Mouse (Mus musculus) gastrocnemius, postnatal 10 days (tissue): ENCODE results near the gene Ppara. TPM values are rescaled to one million over a fixed set of nuclear protein-coding genes. Genes with fewer than 3 reads are reported as not detected.
A peak's percentile ranks its signal among the peaks of the same experiment; 100 is the strongest.

Source experiments
- DNase-seq: peaks from one replicate; pipeline ENCODE4 v3.0.0; 2021; ENCODE audit warnings: mixed read lengths
- total RNA-seq, 2 experiments: library from RNA; stranded (reverse); gene quantifications; 2 replicates each; pipeline ENCODE4 v1.2.3; 2021

The Ppara gene
- total RNA-seq, 2 experiments from 2014 or later: 5.0 to 6.5 TPM

- no peak for DNase-seq
Measured at GRCm38 (mm10) chr15:85728224-85728623, 6.6 kb upstream of the Ppara start.

DNA sequence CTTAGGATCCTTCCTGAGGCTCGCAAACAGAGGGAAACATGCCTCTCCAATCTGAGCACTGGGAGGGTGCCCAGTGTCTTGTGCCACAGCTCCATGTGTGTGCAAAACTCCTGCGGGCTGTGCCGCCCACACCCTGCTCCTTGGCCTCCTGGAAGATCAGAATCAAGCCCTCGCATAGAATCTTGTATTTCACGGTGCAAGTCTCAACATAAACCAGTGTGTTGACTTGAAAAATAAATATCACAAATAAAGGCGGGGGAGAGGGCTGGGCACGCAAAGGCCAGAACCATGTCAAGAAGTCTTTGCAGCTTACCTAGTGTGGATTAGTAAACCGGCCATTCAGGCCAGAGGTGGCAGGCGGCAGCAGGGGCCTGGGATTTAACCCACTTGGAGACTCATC, 5.5 kb upstream of the Ppara start:
- no peak for DNase-seq

GRCm38 (mm10) chr15:85730027-85730426, 4.8 kb upstream of the Ppara start:
- no peak for DNase-seq

- no peak for DNase-seq
Measured at GRCm38 (mm10) chr15:85731885-85732603, 2.7 kb upstream of the Ppara start.

DNA sequence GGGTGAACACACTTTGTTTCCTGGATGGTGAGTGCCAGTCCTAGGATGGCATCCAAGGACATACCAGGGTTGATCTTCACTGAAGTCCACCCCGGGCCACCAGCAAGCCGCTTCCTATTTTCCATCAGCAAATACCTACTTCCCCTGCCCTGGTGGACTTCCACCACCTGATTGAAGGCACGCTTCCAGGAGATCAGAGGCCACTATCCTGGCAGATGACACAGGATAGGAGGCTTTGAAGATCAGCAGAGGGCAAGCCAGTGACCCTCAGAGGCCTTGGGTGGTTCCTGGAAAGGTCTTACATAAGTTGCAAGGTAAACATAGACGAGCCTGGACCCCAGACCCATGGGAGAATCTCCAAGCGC, 2.2 kb upstream of the Ppara start:
- no peak for DNase-seq

GRCm38 (mm10) chr15:85733686-85734085, 1.1 kb upstream of the Ppara start:
- DNase-seq: no peak

GRCm38 (mm10) chr15:85734148-85734547, 635 bp upstream of the Ppara start:
- DNase-seq: no peak

DNA sequence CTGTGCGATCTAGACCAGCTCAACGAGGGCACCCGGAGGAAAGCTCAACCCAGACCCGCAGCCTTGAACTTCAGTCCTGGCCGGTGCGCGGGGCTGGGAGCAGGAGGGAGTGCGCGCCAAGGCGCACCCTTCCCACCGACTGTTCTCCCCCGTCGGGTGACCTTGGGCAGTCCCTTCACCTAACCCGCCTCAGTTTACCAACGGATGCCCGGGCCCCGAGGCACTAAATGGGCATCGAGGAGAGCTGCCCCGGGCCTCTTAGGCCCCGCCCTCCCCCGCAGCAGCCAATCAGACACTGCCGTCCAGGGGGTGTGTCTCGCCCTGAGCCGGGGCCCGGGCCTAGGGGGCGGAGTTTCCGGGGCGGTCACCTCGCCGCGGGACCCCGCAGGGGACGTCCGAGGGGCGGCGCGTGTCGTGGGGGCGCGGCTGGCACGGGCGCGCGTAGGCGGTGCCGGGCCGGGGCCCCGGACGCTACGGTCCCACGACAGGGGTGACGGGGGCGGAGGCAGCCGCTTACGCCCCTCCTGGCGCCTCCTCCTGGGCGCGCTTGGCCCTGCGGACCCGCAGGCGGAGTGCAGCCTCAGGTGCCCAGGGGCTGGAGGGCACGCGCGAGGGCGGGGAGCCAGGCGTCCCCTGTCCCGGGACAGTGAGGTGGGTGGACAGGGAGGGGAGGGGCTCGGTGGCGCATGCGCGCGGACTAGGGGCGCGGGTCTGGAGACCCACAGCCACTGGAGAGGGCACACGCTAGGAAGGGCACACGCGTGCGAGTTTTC, 466 bp downstream of the Ppara start:
- peak; percentile 93 for DNase-seq

DNA sequence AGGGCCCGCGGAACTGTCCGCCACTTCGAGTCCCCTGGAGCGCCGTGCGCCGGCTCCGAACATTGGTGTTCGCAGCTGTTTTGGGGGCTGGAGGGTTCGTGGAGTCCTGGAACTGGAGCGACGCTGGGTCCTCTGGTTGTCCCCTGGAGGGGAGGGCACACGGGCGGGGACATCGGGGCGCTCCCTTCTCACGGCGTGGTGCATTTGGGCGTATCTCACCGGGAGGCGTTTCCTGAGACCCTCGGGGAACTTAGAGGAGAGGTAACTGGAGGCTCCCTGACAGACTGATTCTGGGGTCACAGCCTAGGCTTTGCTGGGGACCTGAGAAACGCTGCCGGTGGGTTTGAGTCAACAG, 1.0 kb downstream of the Ppara start:
- DNase-seq: no peak

GRCm38 (mm10) chr15:85736506-85736905, 1.7 kb downstream of the Ppara start:
- no peak for DNase-seq

DNA sequence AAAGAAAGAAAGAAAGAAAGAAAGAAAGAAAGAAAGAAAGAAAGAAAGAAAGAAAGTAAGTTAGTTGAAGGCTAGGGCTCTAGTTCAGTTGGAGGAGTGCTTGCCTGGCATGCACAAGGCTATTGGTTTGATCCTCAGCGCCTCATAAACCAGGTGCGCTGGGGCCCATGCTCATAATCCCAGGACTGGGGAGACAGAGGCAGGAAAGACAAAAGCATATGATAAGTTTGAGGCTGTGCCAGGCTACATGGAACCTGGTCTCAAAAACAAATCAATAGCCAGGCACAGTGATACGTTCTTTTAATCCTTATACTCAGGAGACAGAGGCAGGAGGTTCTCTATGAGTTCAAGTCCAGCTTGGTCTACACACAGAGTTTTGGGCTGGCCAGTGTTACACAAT, 3.6 kb downstream of the Ppara start:
- DNase-seq: no peak

DNA sequence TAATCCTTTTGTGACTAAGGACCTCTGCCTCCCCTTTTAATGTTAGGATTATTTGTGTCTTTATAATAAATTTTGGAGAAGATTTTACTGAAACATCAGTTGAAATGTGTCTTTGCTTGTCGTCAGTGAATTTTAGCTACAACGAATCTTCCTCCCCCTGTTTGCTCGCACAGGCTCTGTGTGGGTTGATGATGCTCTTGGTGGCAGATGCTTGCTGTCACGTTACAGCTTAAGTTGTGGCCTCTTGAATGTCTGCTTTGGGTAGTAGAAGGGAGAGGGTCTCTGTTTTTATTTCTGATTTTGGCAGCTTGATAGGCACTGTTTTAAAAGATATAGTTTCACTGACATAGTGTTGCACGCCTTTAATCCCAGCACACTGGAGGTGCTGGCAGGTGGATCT, 4.2 kb downstream of the Ppara start:
- no peak for DNase-seq

DNA sequence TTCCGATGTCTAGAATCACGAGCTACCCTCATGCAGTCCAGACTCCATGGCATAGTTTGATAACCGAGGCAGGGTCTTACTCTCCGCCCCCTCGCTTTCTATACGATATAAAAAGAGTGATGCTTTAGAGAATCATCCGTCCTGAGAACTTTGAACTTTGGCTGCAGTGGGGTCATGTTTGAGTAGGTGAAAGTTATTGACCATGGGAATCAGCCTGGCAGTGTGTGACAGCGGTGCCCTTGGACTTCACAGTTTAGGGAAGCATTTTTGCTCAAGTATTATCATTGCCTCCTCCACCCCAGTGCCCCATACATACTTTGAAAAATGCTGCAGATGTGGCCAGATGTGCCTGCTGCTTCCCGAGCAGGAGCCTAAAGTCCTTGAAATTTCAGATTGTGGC, 7.8 kb downstream of the Ppara start:
- DNase-seq: no peak

DNA sequence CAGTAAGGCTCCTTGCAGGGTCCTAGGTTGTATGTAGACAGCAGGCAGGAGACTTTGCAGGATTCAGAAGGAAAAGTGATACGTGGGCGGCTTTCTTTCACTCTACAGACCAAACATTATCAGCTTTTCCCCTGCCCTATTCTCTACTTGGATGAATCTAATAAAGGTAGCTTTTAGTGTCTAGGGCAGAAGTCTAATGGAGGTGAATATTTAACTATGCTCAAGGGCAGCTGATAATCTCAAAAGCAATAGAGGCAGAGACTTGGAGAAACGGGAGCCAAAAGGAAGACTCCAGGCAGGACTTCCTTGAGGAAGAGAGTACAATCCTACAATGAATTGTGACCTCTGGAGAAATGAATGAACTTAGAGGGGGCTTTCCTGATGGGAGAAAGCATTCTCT, 9.2 kb downstream of the Ppara start:
- no peak for DNase-seq

GRCm38 (mm10) chr15:85746178-85746577, 11.4 kb downstream of the Ppara start:
- DNase-seq: no peak

DNA sequence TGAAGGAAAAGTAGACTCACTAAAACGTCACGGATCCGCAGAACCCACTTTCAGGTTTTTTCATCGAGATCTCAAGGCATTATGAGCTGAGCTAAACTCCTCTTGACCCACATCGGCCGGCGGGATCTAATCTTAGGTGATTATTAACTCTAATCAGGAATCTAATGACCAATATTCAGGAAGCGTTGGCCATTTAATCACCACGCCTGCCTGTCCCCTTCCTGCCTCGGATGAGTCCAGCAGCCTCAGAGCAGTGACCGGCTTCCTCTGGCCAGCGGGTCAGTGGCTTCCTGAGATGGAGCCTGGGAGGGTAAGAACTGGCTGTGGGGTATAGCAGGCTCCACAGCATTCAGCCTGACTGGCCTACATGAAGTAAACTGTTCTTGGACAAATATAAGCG, 11.9 kb downstream of the Ppara start:
- no peak for DNase-seq

DNA sequence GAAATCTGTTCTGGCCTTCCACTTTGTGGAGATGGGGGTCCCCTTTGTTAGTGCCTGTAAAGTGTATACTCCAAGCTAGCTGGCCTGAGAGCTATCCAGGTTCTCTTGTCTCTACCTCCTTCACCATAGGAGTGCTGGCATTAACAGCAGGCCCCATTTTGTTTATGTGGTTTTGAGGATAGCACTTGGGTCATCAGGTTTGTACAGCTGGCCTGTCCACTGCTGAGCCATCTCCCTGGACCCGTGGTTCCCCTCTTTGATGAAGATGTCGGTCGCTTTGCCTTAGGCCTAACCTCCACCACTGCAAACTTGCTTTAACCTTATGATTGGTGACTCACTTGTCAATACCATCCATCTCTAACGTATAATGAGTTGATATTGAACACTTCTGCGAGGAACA, 13.2 kb downstream of the Ppara start:
- no peak for DNase-seq

DNA sequence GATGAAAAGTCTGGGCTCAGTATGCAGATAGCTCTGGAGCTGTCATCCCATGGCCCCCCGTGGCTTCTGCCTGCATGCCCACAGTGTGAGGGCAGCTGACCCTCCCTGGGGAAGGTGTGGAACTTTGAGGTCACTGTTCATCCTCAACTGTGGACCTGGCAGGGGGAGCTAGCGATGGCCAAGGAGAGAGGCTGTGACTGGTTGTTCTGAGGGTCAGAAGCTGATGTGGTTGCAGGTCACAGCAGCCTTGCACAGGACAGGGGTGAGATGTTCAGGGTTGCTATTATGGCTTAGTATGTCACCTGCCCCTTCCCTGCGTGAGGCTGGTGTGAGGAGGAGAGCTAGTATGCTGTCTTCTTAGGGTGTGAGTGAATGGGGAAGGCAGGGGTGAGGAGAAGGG, 13.7 kb downstream of the Ppara start:
- no peak for DNase-seq

GRCm38 (mm10) chr15:85749141-85749540, 14.4 kb downstream of the Ppara start:
- no peak for DNase-seq

DNA sequence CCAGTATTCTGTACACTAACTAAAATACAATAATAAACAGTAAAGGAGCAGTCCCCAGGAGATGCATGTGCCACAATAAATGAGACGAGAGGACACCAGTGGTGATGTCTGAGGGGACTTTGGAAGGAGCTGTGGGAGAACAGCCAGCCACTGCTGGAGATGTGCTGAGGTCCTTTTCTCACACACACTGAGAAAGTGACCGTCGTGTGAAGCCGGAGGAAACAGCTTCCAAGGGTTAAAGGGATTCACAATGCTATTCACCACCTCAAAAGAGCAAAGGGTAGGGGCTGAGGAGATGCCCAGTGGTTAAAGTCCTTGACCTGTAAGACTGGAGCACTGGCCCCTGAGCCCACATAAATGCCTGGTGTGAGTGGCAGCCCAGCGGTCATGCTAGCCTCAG, 15.3 kb downstream of the Ppara start:
- DNase-seq: no peak

DNA sequence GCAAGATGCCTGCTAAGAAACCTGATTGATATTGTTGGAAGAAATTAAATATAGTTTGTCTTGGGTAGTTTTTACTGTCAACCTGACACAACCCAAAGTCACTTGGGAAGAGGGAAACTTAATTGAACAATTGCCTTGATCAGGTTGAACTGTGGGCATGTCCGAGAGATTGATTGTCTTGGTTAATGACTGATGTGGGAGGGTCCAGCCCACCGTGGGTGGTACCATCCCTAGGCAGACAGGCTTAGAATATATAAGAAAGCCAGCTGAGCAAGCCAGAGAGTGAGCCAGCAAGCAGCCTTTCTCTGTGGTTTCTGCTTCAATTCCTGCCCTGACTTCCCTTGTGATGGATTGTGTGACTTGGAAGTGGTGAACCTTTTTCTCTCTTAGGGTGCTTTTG, 17.9 kb downstream of the Ppara start:
- DNase-seq: no peak

- no peak for DNase-seq
Measured at GRCm38 (mm10) chr15:85754033-85754650, 19.4 kb downstream of the Ppara start.

- DNase-seq: no peak
Measured at GRCm38 (mm10) chr15:85755214-85755613, 20.4 kb downstream of the Ppara start.

- DNase-seq: peak; percentile 26
Measured at GRCm38 (mm10) chr15:85756611-85757010, 21.8 kb downstream of the Ppara start.
